Mouse (Mus musculus): ENCODE results near the gene Car9. TPM values are rescaled to one million over a fixed set of nuclear protein-coding genes. Genes with fewer than 3 reads are reported as not detected.
"Not testable (repeated sequence)": the region's sequence is repeated elsewhere in the genome, so short reads cannot be mapped to it uniquely, and the experiment has no call there.

The Car9 gene
- total RNA-seq (2015; ENCODE audit: low replicate concordance), result 0.63 TPM in 1 of 2 replicates, not detected in the other
- total RNA-seq (2017; ENCODE audit: low replicate concordance), result 0.56 and 0.77 TPM in 2 replicates

- ATAC-seq (replicated peaks; ENCODE audit: low FRiP score, poor library complexity, severe bottlenecking), result no peak
Observed at GRCm38 (mm10) chr4:43506536-43507185, at the start of gene Car9. Gene Car9 (plus strand): TSS chr4:43506966.

GRCm38 (mm10) chr4:43457124-43457523 is 49.6 kb upstream of the Car9 start:
- ATAC-seq (replicated peaks; ENCODE audit: low FRiP score, poor library complexity, severe bottlenecking), result no peak

- ATAC-seq (replicated peaks; ENCODE audit: low FRiP score, poor library complexity, severe bottlenecking), result no peak
Observed at GRCm38 (mm10) chr4:43463102-43463501, 43.7 kb upstream of the Car9 start.

GRCm38 (mm10) chr4:43465935-43466334 is 40.8 kb upstream of the Car9 start:
- no peak for ATAC-seq (replicated peaks; ENCODE audit: low FRiP score, poor library complexity, severe bottlenecking)

GRCm38 (mm10) chr4:43466872-43467271 is 39.9 kb upstream of the Car9 start:
- no peak for ATAC-seq (replicated peaks; ENCODE audit: low FRiP score, poor library complexity, severe bottlenecking)

GRCm38 (mm10) chr4:43470301-43470700 is 36.5 kb upstream of the Car9 start:
- ATAC-seq (replicated peaks; ENCODE audit: low FRiP score, poor library complexity, severe bottlenecking), result no peak

- ATAC-seq (replicated peaks; ENCODE audit: low FRiP score, poor library complexity, severe bottlenecking), result no peak
Observed at GRCm38 (mm10) chr4:43473636-43474035, 33.1 kb upstream of the Car9 start.

- ATAC-seq (replicated peaks; ENCODE audit: low FRiP score, poor library complexity, severe bottlenecking), result no peak
Observed at GRCm38 (mm10) chr4:43476604-43477003, 30.2 kb upstream of the Car9 start.

- ATAC-seq (replicated peaks; ENCODE audit: low FRiP score, poor library complexity, severe bottlenecking), result peak; percentile 98
Observed at GRCm38 (mm10) chr4:43477857-43478533, 28.8 kb upstream of the Car9 start.

GRCm38 (mm10) chr4:43478534-43478858 is 28.3 kb upstream of the Car9 start:
- peak; percentile 44 for ATAC-seq (replicated peaks; ENCODE audit: low FRiP score, poor library complexity, severe bottlenecking)

- no peak for ATAC-seq (replicated peaks; ENCODE audit: low FRiP score, poor library complexity, severe bottlenecking)
Observed at GRCm38 (mm10) chr4:43478906-43479832, 27.6 kb upstream of the Car9 start.

- no peak for ATAC-seq (replicated peaks; ENCODE audit: low FRiP score, poor library complexity, severe bottlenecking)
Observed at GRCm38 (mm10) chr4:43480985-43481384, 25.8 kb upstream of the Car9 start.

- ATAC-seq (replicated peaks; ENCODE audit: low FRiP score, poor library complexity, severe bottlenecking), result no peak
Observed at GRCm38 (mm10) chr4:43481894-43482456, 24.8 kb upstream of the Car9 start.

- no peak for ATAC-seq (replicated peaks; ENCODE audit: low FRiP score, poor library complexity, severe bottlenecking)
Observed at GRCm38 (mm10) chr4:43482591-43482990, 24.2 kb upstream of the Car9 start.

- no peak for ATAC-seq (replicated peaks; ENCODE audit: low FRiP score, poor library complexity, severe bottlenecking)
Observed at GRCm38 (mm10) chr4:43483535-43484091, 23.2 kb upstream of the Car9 start, which contains the start of gene Sit1. Gene Sit1 (minus strand): TSS chr4:43483734.

GRCm38 (mm10) chr4:43485666-43486065 is 21.1 kb upstream of the Car9 start:
- ATAC-seq (replicated peaks; ENCODE audit: low FRiP score, poor library complexity, severe bottlenecking), result not testable (repeated sequence)

- no peak for ATAC-seq (replicated peaks; ENCODE audit: low FRiP score, poor library complexity, severe bottlenecking)
Observed at GRCm38 (mm10) chr4:43489611-43490010, 17.2 kb upstream of the Car9 start.

GRCm38 (mm10) chr4:43490801-43491200 is 16.0 kb upstream of the Car9 start:
- ATAC-seq (replicated peaks; ENCODE audit: low FRiP score, poor library complexity, severe bottlenecking), result peak; percentile 23; the same call in 1 of the 2 replicates

GRCm38 (mm10) chr4:43492101-43492820 is 14.5 kb upstream of the Car9 start:
- ATAC-seq (replicated peaks; ENCODE audit: low FRiP score, poor library complexity, severe bottlenecking), result no peak
